Mouse (Mus musculus) bone marrow macrophage, adult 2 months (primary cell): ENCODE data around the gene Klra17.

ENCODE experiments used
- CTCF ChIP-seq: IDR thresholded peaks from 2 replicates; pipeline ENCODE4 v1.5.1; 2012; ENCODE audit warnings: low read depth, mild to moderate bottlenecking, low read length, moderate library complexity
- POLR2A ChIP-seq: IDR thresholded peaks from 2 replicates; pipeline ENCODE4 v1.6.1; 2012; ENCODE audit warnings: mild to moderate bottlenecking, low read depth, low read length, borderline replicate concordance

DNA sequence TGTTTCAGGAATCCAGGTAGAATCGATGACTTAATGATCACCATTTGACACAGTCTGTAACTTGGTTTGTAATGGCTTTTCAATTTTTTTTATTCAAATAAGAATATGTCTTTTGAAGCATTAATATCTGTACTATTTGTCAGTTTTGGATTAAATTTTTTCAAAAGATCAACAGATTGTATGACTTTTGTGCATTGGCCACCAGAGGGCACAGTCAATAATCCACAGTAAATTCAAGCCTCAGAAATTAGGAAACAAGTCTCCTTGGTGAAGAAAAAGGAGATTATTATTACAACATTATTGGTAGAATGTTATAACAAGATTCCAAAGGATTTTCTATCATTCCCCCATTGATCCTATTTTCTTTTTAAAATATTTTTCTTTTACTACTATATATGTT is 50.9 kb downstream of the Klra17 start:
- TF ChIP-seq CTCF (no peak), POLR2A (no peak)
